Mouse (Mus musculus): ENCODE results near the gene Gm42372.

Gm42372 gene

GRCm38 (mm10) chr7:17030239-17030638, 47.4 kb downstream of the Gm42372 start:
- DNase-seq (ENCODE audit: low spot score in 2 of 2): no peak
